Mouse (Mus musculus) gonadal fat pad, adult 2 months (tissue): ENCODE data around the gene Ntm. TPM values are rescaled to one million over a fixed set of nuclear protein-coding genes. Genes with fewer than 3 reads are reported as not detected.

ENCODE experiments used
- DNase-seq: peaks from one replicate; pipeline ENCODE4 v3.0.0-alpha.2; 2012; ENCODE audit warnings: low read depth
- polyA plus RNA-seq: library from polyadenylated mRNA; depleted of rRNA; stranded (reverse); fragments of >200 nt; gene quantifications from 2 replicates; pipeline ENCODE4 v1.2.3, GENCODE M21; 2012

The Ntm gene
- polyA plus RNA-seq, 1 experiment, result 0.53 TPM

DNA sequence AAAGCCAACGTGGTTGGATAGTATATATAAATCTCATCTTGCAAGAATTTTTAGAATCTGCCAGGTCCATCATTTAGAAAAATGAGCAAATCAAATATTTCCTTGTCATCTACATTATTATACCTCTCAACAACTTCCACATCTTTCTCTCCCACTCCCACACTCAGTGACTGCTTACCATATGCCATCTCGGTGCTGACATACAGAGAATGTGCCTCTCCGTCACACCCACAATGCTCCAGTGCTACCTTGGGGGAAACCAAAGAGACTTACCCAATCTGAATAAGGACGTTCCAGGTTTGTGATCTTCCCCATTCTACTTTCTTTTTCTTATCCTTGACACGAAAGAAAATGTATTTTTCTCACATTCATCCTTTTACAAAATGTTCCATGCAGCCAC, 75.0 kb downstream of the Ntm start:
- no peak for DNase-seq

- DNase-seq, result no peak
Observed at GRCm38 (mm10) chr9:29884062-29884461, 78.9 kb downstream of the Ntm start.

- DNase-seq, result no peak
Observed at GRCm38 (mm10) chr9:29881614-29882013, 81.3 kb downstream of the Ntm start.

DNA sequence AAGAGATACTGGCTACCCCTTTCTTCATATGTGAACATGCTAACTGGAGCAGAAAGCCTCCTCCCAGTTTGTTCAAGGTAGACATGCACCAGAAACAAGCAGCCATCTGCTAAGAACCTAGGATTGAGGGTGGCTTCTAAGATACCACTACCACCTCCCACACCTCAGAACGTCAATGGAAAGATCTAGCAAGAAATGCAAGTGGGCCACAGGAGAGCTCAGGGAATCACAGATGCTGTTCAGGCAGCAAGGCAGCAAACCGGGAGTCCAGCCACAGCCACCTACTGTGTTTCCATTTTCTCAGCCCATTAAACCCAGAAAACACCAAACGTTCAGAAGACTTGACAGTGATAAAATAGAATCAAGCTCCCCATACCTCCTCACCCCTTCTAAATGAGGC, 85.4 kb downstream of the Ntm start:
- no peak for DNase-seq

- DNase-seq, result no peak
Observed at GRCm38 (mm10) chr9:29867746-29868145, 95.2 kb downstream of the Ntm start.

- no peak for DNase-seq
Observed at GRCm38 (mm10) chr9:29866824-29867223, 96.1 kb downstream of the Ntm start.

DNA sequence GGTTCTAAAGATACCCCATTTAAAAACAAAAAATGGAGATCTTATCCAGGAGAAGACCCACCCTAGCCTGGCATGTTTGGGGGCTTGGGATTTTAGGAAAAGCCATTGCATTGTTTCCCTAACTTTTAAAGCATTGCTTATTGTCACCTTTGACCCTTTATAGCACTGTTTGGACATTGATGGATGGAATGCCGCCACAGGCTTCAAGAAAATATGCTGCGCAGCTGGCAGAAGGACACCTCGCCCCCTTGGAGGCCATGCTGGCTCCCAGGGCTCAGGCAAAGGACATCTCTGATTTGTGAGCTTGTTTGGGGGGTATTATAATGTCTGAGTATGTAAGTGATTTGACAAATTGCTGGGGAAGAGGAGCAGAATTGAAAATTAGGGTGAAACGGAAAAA, 96.8 kb downstream of the Ntm start:
- no peak for DNase-seq

DNA sequence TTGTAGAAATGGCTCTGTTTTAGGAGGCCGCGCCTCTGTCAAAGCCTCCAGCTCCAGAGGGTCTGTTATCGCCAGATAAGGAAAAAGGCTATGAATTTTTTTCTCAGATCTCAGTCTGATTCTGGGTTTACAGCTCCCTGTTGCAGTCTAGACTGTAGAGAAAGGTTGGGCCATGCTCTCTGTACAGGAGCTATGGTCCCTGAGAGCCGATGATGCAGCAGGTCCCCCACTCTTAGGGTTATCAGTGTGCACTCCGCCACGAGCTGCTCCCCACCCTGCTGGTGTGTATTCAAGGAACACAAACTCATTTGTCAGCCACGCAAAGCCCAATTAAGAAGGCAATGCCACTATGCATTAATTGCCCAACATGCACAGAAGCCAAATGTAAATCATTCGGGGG, 97.4 kb downstream of the Ntm start:
- DNase-seq, result no peak

DNA sequence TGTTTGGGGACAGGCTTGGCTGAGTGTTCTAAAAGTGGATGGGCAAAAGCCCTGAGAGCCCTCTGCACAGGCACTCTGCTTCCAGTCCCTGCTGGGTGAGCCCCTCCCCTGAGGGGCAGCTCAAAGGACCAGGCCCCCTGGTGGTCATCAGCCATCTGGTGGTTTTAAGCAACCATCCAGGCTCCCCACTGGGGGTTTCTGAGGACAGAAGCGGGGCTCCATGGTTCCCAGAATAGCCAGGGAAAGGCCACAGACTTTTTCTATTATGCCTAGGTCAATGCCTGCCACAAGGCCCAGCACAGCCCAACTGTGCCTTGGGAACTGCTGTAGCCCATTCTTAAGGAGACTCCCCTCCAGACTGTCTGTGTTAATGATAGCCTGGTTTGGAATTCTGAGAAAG, 98.1 kb downstream of the Ntm start:
- DNase-seq, result no peak

DNA sequence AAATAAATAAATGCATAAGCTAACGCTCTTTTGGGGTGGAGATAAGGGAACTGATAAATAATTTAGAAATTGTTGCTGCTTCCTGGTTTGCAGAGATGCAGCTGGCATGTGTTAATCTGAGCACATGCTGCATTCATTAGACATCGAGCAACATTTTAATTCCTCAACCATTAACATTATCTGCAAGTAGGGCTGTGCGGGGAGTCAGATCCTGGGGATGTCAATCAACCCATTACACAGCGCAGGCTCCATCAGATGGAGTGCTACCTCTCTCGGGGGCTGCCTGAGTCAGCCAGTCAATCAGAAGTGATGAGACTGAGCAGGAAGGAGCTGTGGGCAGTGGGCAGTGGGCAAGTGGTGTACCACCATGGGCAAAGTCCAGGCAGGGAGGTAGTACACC, 100.5 kb downstream of the Ntm start:
- no peak for DNase-seq

DNA sequence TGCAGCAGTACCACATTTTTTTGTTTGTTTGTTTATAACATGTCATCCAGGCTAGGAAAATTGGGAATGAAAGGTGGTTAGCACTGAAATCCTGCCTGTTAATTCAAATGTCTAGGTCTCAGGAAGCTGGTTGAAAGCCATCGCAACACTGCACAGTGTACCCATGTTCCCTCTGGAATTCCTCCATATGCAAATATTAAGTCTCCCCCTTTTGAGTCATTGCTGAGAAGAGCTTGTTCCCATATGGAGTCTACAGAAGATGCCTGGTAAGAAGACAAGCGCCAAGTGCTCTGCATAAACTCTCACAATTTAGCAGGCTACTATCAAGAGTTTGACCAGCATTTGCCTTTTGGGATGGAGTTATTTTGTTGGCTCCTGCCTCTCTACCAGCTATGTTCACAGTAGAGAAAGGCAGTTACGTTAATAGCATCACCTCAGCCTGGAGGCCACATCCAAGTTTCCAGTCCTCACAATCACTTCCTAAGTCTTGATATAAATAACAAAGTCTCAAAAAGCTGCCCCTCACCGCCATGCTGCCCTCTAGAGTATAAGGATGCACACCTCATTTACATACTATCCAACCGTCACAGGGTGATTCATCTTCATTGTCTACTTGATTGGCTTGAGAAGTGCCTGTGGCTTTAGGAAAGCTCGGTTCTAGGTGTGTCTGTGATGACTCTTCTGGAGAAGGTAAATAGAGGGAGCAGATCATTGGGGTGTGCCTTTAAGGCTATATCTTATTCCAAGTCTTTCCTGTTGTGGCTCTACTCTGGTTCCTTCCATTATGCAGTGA, 103.5 kb downstream of the Ntm start:
- DNase-seq, result no peak

GRCm38 (mm10) chr9:29848735-29849455, 114.0 kb downstream of the Ntm start:
- DNase-seq, result no peak

DNA sequence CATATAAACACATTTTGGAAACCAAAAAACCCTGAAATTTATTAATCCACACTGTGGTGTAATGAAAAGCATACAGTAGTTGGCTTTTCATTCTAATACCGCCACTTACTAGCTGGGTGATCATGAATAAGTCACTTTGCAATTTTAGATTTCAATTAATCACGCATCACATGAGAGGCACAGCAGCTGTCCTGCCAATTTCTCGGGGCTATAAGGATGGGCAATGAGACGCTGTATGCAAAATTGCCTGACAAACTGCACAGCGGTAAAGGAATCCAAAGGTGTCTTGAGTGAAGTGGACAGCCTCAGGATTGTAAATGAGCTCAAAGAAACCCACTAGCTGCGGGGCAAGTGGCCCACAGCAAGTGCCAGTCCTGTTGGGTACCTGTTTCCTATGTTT, 125.6 kb downstream of the Ntm start:
- no peak for DNase-seq

DNA sequence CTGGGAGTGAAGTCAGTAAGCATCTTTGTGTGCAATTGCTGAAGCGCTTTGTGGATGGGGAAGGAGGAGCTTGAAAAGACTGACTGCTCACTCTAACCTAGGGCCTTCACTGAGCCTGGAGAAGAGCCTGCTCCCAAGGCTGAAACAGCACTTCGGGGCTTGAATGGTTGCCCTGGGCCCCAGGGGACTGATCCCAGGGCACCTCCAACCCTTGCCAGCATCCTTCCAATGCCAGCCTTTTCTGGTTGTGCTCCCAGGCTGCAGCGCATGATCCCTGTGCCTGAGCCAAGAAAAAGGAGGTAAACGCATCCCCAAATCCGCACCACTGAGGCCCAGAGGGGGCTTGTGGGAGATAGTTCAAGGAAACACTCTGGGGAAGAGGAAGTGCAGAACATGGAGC, 128.0 kb downstream of the Ntm start:
- DNase-seq, result no peak

GRCm38 (mm10) chr9:29833781-29834180, 129.2 kb downstream of the Ntm start:
- no peak for DNase-seq

- DNase-seq, result no peak
Observed at GRCm38 (mm10) chr9:29827240-29827660, 135.7 kb downstream of the Ntm start.

GRCm38 (mm10) chr9:29825236-29825635, 137.7 kb downstream of the Ntm start:
- no peak for DNase-seq

- DNase-seq, result no peak
Observed at GRCm38 (mm10) chr9:29823716-29824115, 139.2 kb downstream of the Ntm start.

DNA sequence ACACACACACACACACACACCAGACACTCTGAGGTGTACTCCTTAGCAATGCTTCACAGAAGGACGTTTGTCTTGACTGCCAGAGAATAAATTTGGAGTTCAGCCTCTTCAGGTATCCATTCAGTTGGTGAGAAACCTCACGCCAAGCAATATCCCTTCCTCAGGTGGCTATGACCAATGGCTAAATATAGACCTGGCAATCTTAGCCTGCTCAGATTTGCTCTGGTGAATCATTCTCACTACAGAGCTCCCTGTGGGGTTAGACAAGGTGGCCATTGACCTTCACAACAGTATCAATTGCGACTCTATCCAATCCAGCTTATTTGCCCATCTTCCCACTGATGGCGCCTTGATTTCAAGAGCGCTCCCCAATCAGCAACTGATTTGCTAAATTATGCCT, 150.3 kb downstream of the Ntm start:
- no peak for DNase-seq

GRCm38 (mm10) chr9:29806790-29807189, 156.2 kb downstream of the Ntm start:
- no peak for DNase-seq

GRCm38 (mm10) chr9:29804483-29804882, 158.5 kb downstream of the Ntm start:
- no peak for DNase-seq

DNA sequence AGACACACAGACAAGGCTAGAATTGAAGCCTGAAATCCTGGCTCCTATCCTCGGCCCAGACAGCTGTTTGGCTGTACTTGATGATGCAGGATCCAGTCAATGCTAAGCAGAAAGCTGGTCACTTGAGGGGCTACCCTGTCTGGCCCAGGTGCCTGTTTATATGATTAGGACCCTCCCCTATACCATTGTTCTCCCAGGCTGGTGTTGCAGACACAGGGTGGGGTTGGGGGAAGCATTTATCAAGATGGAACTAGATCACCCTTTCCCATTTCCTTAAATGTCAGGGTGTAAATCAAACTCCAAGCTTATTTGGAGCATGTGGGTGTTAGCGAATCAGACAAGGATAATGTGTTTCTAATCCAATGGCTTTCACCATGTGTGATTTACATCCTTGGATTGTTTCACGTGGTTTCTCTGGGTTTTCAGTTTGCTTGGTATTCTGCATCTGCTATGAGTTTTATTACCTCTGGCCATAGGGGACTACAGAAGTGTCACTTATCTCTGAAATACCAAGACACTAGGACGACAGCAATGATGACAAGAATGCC, 159.1 kb downstream of the Ntm start:
- no peak for DNase-seq
